Mouse (Mus musculus) layer of hippocampus, postnatal 25 days (tissue): ENCODE measurements around the gene Kcne1l. TPM values are rescaled to one million over a fixed set of nuclear protein-coding genes. Genes with fewer than 3 reads are reported as not detected.
A peak's percentile ranks its signal among the peaks of the same experiment; 100 is the strongest.

ENCODE experiments used
- DNase-seq, 2 experiments: peaks; one replicate each; pipeline ENCODE4 v3.0.0; 2022; ENCODE audit warnings: mixed read lengths in 2 of 2, low spot score in 1 of 2; ENCODE audit errors: extremely low spot score in 1 of 2
- total RNA-seq, 2 experiments: library from RNA; stranded (reverse); gene quantifications; 2 replicates each; pipeline ENCODE4 v1.2.3; 2021

The Kcne1l gene
- total RNA-seq, result 1 to 10 TPM; 4.8 to 5.4 TPM

- DNase-seq, result no peak
Measured at GRCm38 (mm10) chrX:142305869-142306581, at the start of gene Kcne1l. Gene Kcne1l, minus strand, starts transcription at chrX:142306294.

DNA sequence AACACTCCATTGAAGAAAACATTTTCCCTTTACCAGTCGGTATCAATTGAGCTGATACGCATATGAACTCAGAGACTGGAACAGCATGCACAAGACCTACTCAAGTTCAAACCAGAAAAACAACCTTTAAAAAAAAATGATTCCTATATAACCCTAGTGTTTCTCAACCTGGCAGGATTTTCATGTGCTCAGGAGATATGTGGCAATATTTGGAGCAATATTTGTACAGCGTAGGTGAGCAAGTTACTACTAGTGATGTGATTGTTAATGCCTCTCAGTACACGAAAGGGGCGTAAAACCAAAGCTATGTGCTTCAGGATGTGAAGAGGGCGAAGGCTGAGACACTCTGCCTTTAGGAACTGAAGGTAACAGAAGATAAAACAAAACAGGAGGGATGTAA lies 30.1 kb upstream of the Kcne1l start:
- DNase-seq, result no peak

DNA sequence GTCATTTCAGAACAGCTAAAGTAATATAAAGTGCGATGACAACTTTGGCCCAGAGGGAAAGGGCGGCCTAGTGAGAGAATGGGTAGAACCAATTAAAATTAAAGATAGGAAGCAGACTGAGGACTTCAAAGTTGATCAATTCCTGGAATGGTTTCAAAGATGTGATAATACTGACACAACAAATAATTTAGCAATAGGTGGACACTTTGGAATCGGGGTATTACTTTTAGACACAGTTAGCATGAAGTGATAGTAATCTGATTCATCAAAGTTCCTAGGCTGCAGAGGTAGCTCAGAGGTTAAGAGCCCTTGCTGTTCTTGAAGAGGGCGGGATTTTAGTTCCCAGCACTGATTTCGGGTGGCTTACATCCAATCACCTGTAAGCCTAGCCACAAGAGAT lies 29.4 kb upstream of the Kcne1l start:
- no peak for DNase-seq

- no peak for DNase-seq
Measured at GRCm38 (mm10) chrX:142325760-142326159, 19.7 kb upstream of the Kcne1l start.

DNA sequence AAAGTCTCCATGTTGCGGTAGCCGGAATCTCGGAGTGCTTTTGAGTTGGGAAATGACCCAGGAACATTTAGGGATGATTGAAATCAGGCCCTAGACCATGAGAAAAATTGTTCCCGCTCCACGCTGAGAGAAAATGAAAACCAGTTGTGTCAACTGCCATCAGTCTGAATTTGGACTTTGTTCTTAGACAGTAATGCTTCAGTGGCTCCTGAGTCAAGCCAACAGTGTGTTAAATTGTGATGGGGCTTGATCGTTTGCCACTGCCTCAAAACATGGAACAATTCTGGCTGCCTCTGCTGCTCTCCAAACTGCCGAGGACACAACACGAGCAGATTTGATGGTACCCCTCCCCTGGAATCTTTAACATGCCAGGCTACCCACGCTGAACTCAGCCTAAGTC lies 10.0 kb upstream of the Kcne1l start:
- no peak for DNase-seq

- DNase-seq, result no peak
Measured at GRCm38 (mm10) chrX:142315270-142315669, 9.2 kb upstream of the Kcne1l start.

GRCm38 (mm10) chrX:142314307-142315024 lies 8.4 kb upstream of the Kcne1l start:
- DNase-seq, result peak; percentile 64 to 76

DNA sequence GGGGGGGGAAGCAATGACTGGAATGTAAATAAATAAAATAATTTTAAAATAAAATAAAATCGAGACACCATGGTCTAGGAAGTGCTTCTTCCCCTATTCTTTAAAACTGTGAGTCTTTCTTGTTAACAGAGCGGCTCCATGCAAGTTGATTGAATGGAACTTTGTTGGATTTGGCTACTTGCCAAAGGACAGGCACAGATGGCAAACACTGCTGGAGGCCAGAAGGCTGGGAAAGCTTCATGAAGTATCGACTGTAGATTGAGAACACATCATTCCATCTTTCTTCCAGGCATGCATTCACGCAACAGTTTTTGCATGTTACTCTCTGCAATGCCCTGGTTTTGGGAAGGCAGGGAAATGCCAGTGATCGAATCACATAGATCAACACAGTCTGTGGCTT lies 4.3 kb upstream of the Kcne1l start:
- peak in 1 of 2 experiments; percentile 23 for DNase-seq

GRCm38 (mm10) chrX:142305010-142305868 lies 855 bp downstream of the Kcne1l start:
- DNase-seq, result no peak

- no peak for DNase-seq
Measured at GRCm38 (mm10) chrX:142304592-142304991, 1.5 kb downstream of the Kcne1l start.

- no peak for DNase-seq
Measured at GRCm38 (mm10) chrX:142303456-142303855, 2.6 kb downstream of the Kcne1l start.

GRCm38 (mm10) chrX:142285905-142286304 lies 20.2 kb downstream of the Kcne1l start:
- no peak for DNase-seq

- no peak for DNase-seq
Measured at GRCm38 (mm10) chrX:142276573-142276972, 29.5 kb downstream of the Kcne1l start.

- no peak for DNase-seq
Measured at GRCm38 (mm10) chrX:142276031-142276430, 30.1 kb downstream of the Kcne1l start.

Other genes starting within 250 kb of the Kcne1l start
- under 1 TPM; 0.44 to 0.77 TPM for gene Gucy2f, start 109.4 kb downstream of the Kcne1l start, total RNA-seq
- gene Nxt2, start 79.5 kb downstream of the Kcne1l start, total RNA-seq, result 10 to 100 TPM; 26.6 to 30.9 TPM
- gene Acsl4, start 84.2 kb upstream of the Kcne1l start, total RNA-seq, result 10 to 100 TPM; 65.5 to 69.0 TPM